Mouse (Mus musculus) 3T3-L1 (cell line): ENCODE measurements at regions not wholly inside any gene's neighbourhood (a gene's known extent, or its start where the extent isn't known, plus 50 kb on each side); places are given as distances from the start of the nearest gene placed in this dataset.

Experiments used
- DNase-seq: peaks from one replicate; pipeline ENCODE4 v3.0.0-alpha.2; 2015; ENCODE audit warnings: low read depth, low spot score

DNA sequence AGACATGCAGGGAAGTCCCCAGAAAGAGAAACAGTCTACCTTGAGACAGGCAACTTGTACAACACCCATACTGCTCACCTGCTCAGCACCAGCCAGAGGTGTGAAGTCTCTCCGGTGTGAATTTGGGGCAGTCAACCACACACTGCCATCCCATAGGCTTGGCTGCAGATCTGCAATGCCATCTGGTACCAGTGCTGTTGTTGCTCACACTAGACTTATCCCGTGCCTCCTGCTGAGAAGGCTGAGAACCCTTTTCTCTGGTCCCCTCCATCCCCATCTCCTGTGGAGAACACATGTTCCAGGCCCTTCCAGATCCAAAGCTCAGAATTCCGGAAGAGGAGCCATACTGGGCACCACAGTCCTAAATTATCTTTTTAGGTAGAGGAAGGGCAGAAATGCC, 71.3 kb downstream of the Ets2 start:
- no peak for DNase-seq
